Mouse (Mus musculus) olfactory bulb, adult 2 months (tissue): ENCODE measurements around the gene Nell1.

Source experiments
- CTCF ChIP-seq: fragments of 200-500 bp; IDR thresholded peaks from 2 replicates; pipeline ENCODE4 v1.5.1; 2012; ENCODE audit warnings: low read depth, mild to moderate bottlenecking, low read length, moderate library complexity; ENCODE audit not compliant: insufficient read depth
- POLR2A ChIP-seq: fragments of 200-500 bp; IDR thresholded peaks from 2 replicates; pipeline ENCODE4 v1.6.1; 2012; ENCODE audit warnings: mild to moderate bottlenecking, low read depth, low read length, moderate library complexity; ENCODE audit not compliant: insufficient read depth

GRCm38 (mm10) chr7:50598890-50599289 lies 624.2 kb downstream of the Nell1 start, which contains the start of gene 4933405O20Rik:
- TF ChIP-seq CTCF (no peak), POLR2A (no peak)
